Mouse (Mus musculus): ENCODE measurements at regions not wholly inside any gene's neighbourhood (a gene's known extent, or its start where the extent isn't known, plus 50 kb on each side); places are given as distances from the start of the nearest gene placed in this dataset.
"Not testable (repeated sequence)": the region's sequence is repeated elsewhere in the genome, so short reads cannot be mapped to it uniquely, and the experiment has no call there.

GRCm38 (mm10) chr13:78909839-78910238 is 710.3 kb upstream of the Nr2f1 start:
- DNase-seq (ENCODE audit: extremely low spot score, low read depth, low spot score): no peak

GRCm38 (mm10) chr13:78904102-78904501 is 704.5 kb upstream of the Nr2f1 start:
- no peak for DNase-seq (ENCODE audit: extremely low spot score, low read depth, low spot score)

DNA sequence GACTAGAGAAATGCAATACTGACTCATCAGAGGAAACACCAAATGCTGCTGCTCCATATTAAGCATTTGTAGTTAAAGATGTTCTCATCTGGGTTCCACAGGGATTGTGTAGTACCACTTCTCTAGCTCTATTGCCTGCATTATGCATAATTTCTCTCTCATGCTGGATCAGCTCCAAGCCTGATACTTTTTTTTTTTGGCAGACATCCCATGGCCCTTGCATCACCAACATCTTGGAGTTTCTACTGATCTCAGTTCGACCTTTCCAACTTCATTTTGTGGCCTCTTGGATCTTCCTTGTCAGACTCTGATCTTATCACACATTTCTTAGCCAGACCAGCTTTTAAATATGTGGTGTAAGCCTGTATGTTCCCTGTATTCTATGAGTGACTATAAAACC is 701.1 kb upstream of the Nr2f1 start:
- no peak for DNase-seq (ENCODE audit: extremely low spot score, low read depth, low spot score)

- no peak for DNase-seq (ENCODE audit: extremely low spot score, low read depth, low spot score)
Measured at GRCm38 (mm10) chr13:78892252-78892651, 692.7 kb upstream of the Nr2f1 start.

GRCm38 (mm10) chr13:78883062-78883461 is 683.5 kb upstream of the Nr2f1 start:
- no peak for DNase-seq (ENCODE audit: extremely low spot score, low read depth, low spot score)

DNA sequence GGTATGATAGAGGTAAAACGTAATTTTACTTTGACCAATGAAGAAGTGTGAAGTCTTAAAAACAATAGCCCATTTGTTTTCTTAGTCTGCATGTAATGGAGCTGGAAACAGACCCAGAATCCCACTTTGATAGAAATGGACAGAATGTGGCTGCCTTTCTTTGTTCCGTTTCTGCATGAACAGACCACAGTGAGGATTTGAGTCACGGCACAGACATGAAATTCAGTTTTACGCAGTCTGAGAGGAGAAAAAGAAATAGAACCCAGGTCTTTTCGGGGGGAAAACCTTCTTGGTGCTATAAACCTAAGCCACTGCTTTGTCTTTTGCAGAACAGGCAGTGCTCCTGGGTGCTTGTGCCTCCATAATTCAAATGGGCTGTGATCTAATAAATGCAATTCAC is 673.0 kb upstream of the Nr2f1 start:
- DNase-seq (ENCODE audit: extremely low spot score, low read depth, low spot score): no peak

DNA sequence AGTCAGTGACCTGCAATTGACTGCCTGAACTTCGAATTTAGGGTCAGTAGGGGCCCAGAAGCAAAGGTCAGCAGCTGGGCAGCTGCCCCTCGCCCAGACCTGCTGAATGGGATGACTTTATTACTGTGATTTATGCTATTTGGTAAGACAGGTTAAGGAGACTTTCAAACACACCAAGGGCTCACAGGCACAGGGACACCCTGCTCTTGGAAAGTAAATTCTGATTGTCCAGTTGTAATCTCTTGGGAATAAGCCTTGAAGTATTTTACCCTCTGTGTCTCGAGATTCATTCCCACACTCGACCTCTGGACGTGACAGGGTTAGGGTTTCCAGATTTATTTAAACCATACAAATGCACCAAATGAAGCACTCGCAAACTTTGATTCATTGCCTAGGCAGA is 672.4 kb upstream of the Nr2f1 start:
- DNase-seq (ENCODE audit: extremely low spot score, low read depth, low spot score): peak; percentile 47

- peak; percentile 52 for DNase-seq (ENCODE audit: extremely low spot score, low read depth, low spot score)
Measured at GRCm38 (mm10) chr13:78871254-78871653, 671.7 kb upstream of the Nr2f1 start.

DNA sequence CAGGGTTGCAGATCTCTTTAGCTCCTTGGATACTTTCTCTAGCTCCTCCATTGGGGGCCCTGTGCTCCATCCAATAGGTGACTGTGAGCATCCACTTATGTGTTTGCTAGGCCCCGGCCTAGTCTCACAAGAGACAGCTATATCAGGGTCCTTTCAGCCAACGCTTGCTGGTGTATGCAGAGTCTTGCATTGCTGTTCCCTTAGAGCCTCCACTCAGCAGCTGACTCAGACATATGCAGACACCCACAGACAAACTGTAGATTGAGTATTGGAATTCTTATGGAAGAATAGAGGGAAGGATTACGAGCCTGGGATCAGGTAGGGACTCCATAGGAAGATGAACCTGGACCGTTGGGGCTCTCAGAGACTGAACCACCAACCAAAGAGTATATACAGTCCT is 624.8 kb upstream of the Nr2f1 start:
- DNase-seq (ENCODE audit: extremely low spot score, low read depth, low spot score): not testable (repeated sequence)

DNA sequence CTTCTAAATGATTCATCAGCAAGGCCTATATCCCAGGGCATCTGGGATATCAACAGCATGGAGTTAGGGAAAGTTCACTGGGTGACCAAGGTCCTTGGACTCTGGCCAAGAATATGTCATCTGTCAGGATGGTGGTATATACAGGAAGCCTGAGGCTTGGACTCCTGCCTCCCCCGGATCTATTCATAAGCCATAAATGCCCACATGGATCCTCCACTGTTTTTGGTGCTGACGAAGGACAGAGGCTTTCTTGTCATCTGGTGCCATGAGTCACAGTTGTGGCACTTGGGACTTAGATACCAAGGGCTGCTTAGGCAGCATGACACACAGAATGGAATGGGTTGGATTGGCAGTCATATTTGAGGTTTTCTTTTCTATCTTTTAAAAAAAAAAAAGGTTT is 610.1 kb upstream of the Nr2f1 start:
- DNase-seq (ENCODE audit: extremely low spot score, low read depth, low spot score): no peak

- DNase-seq (ENCODE audit: extremely low spot score, low read depth, low spot score): no peak
Measured at GRCm38 (mm10) chr13:78802838-78803124, 603.2 kb upstream of the Nr2f1 start.

DNA sequence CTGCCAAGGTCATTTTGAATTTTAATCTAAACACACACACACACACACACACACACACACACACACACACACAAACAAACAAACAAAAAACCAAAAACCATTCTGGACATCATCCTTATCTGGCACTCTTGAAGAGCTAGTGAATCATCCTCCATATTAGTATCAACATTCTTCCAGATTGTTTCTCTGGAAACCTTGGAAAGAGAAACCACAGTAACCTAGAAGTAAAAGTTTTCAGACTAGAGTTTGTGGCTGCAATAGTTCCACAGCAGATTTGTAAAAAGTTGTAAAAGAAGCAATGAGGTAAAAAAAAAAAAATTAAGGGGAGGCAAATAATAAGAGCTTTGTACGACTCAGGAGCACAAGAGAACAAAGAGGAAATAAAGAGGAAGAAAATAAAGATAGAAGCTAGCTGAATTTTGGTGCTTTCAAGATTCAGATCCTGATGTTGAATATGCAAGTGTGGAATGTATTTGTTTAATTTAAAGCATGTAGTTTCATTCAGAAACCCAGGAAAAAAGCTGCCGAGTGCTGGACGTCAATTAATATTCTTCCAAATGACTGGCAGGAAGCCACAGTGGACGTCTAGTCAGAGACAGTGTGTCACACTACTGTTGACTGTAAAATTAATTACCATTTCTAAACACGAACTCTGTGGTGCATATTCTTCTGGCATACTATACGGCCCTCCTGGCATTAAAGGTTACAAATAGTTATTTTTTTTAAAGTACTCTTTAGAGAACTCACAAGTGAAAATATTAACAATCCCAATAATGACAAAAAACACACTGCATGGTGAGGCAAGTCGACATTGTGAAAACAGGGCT is 602.7 kb upstream of the Nr2f1 start:
- no peak for DNase-seq (ENCODE audit: extremely low spot score, low read depth, low spot score)

DNA sequence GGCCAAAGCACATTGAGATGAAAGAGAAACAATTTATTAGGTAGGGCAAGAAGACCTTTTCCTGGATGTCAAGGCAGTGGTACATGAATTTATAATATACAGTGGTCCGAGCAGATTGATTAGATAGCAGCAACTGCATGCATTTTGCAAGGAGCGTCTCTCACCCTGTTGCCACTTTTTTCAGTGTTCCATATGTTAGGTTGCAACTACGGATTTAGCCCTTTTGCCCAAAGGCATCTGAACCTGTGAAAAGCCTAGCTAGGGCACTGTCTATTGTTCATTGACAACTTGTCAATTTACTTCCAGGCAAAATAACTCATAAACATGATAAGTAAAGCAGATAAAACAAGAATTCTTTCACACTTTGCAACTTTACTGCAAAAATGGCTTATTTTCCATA is 600.1 kb upstream of the Nr2f1 start:
- no peak for DNase-seq (ENCODE audit: extremely low spot score, low read depth, low spot score)

DNA sequence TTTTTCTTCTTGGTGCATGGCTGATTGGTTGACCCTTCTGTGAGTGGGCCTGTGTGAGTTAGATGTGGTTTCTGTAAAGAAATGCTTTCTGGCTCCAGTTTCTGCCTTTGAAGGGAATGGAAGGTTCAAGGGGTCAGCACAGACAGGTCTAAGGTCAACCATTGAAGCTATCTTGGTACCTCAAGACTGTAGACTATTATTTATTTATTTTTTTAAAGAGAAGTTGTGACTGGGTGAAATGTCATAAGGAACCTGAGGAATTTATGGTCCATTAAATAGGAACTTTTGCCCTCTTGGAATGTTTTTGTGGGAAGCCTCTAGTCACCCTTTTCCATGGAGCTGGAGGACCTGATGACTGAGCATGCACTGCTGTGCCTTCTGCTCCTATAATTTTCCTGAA is 595.7 kb upstream of the Nr2f1 start:
- no peak for DNase-seq (ENCODE audit: extremely low spot score, low read depth, low spot score)

DNA sequence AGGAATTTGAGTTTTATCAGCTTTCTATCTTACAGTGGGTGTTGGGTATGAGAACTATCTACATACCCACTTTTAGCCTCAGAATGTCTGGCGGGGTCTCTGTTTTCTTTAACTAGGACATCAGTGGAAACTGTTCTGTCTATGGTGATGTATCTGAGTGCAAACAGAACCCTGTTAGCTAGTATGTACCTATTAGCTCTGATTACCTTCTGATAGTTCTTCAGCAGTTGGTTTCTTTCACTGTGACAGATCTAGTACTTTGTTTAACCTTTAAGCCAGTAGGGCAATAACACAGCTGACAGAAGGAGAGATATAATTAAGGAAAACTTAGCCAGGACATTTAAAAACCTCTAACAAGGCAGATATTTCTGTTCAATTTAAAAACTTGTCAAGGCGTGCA is 584.7 kb upstream of the Nr2f1 start:
- DNase-seq (ENCODE audit: extremely low spot score, low read depth, low spot score): no peak

- DNase-seq (ENCODE audit: extremely low spot score, low read depth, low spot score): no peak
Measured at GRCm38 (mm10) chr13:78783591-78784240, 584.2 kb upstream of the Nr2f1 start.

Data from hindlimb bud, embryonic 11.5 days (tissue).